Mouse (Mus musculus): Measurements from ENCODE around the gene Dysf. TPM values are rescaled to one million over a fixed set of nuclear protein-coding genes. Genes with fewer than 3 reads are reported as not detected.

Gene Dysf
- polyA plus RNA-seq, 1 experiment from 2014 or later, result 9.6 TPM

GRCm38 (mm10) chr6:84051032-84051431, 42.6 kb downstream of the Dysf start:
- no peaks in the 10 kb centered on the region for H3K9me3 ChIP-seq (replicated peaks)
- H3K4me1 ChIP-seq, result no peaks in the 10 kb centered on the region
- whole genome bisulfite sequencing, result 39% methylated on average over 6 of the region's 6 CpGs
- no peaks in the 10 kb centered on the region for H3K36me3 ChIP-seq
- no peak for ATAC-seq (ENCODE audit: insufficient number of reproducible peaks, low FRiP score, low TSS enrichment, low read depth)
- H3K4me3 ChIP-seq (replicated peaks), result no peak overlapping the region
- no peak overlapping the region for H3K4me2 ChIP-seq (replicated peaks)
- H3K27me3 ChIP-seq, result no peaks in the 10 kb centered on the region
- no peak overlapping the region for H3K9ac ChIP-seq
- no peak overlapping the region for H3K27ac ChIP-seq (replicated peaks)

GRCm38 (mm10) chr6:84053874-84054530, 45.6 kb downstream of the Dysf start:
- no peaks in the 10 kb centered on the region for H3K27me3 ChIP-seq
- no peaks in the 10 kb centered on the region for H3K9me3 ChIP-seq (replicated peaks)
- ATAC-seq (ENCODE audit: insufficient number of reproducible peaks, low FRiP score, low TSS enrichment, low read depth), result no peak
- WGBS, result 78% methylated on average over 9 of the region's 9 CpGs
- peaks cover 3% of the 10 kb centered on the region; the same call in 1 of the 2 replicates for H3K4me1 ChIP-seq
- H3K36me3 ChIP-seq, result no peaks in the 10 kb centered on the region
- H3K27ac ChIP-seq (replicated peaks), result no peak overlapping the region
- H3K9ac ChIP-seq, result no peak overlapping the region
- no peak overlapping the region for H3K4me3 ChIP-seq (replicated peaks)
- no peak overlapping the region for H3K4me2 ChIP-seq (replicated peaks)

- Histone ChIP-seq H3K36me3 (no peaks in the 10 kb centered on the region), H3K27me3 (no peaks in the 10 kb centered on the region), H3K4me3 (replicated peaks) (no peak overlapping the region), H3K27ac (replicated peaks) (no peak overlapping the region), H3K9ac (no peak overlapping the region), H3K4me1 (peaks cover 3% of the 10 kb centered on the region; the same call in 1 of the 2 replicates), H3K9me3 (replicated peaks) (no peaks in the 10 kb centered on the region), H3K4me2 (replicated peaks) (no peak overlapping the region)
- WGBS, result 60% methylated on average over 1 of the region's 1 CpGs
- ATAC-seq (ENCODE audit: insufficient number of reproducible peaks, low FRiP score, low TSS enrichment, low read depth), result no peak
Measured at GRCm38 (mm10) chr6:84055619-84056018, 47.2 kb downstream of the Dysf start.

- no peak for ATAC-seq (ENCODE audit: insufficient number of reproducible peaks, low FRiP score, low TSS enrichment, low read depth)
- Histone ChIP-seq H3K9ac (no peak overlapping the region), H3K36me3 (no peaks in the 10 kb centered on the region), H3K27me3 (no peaks in the 10 kb centered on the region), H3K4me3 (replicated peaks) (no peak overlapping the region), H3K4me1 (peaks cover 3% of the 10 kb centered on the region; the same call in 1 of the 2 replicates), H3K4me2 (replicated peaks) (no peak overlapping the region), H3K27ac (replicated peaks) (no peak overlapping the region), H3K9me3 (replicated peaks) (no peaks in the 10 kb centered on the region)
- WGBS, result 81% methylated on average over 8 of the region's 8 CpGs
Measured at GRCm38 (mm10) chr6:84057216-84057615, 48.8 kb downstream of the Dysf start.

- no peak overlapping the region for H3K9ac ChIP-seq
- WGBS, result 56% methylated on average over 5 of the region's 5 CpGs
- no peak overlapping the region for H3K27ac ChIP-seq (replicated peaks)
- peaks cover 3% of the 10 kb centered on the region; the same call in 1 of the 2 replicates for H3K4me1 ChIP-seq
- no peaks in the 10 kb centered on the region for H3K27me3 ChIP-seq
- H3K4me3 ChIP-seq (replicated peaks), result no peak overlapping the region
- no peaks in the 10 kb centered on the region for H3K36me3 ChIP-seq
- ATAC-seq (ENCODE audit: insufficient number of reproducible peaks, low FRiP score, low TSS enrichment, low read depth), result no peak
- H3K9me3 ChIP-seq (replicated peaks), result no peaks in the 10 kb centered on the region
- no peak overlapping the region for H3K4me2 ChIP-seq (replicated peaks)
Measured at GRCm38 (mm10) chr6:84058671-84059141, 50.3 kb downstream of the Dysf start.

GRCm38 (mm10) chr6:84059771-84060414, 51.5 kb downstream of the Dysf start:
- no peaks in the 10 kb centered on the region for H3K27me3 ChIP-seq
- no peak overlapping the region for H3K4me2 ChIP-seq (replicated peaks)
- no peak overlapping the region; the same call in 1 of the 2 replicates for H3K27ac ChIP-seq (replicated peaks)
- no peak for ATAC-seq (ENCODE audit: insufficient number of reproducible peaks, low FRiP score, low TSS enrichment, low read depth)
- H3K4me1 ChIP-seq, result peaks cover 3% of the 10 kb centered on the region; the same call in 1 of the 2 replicates
- no peaks in the 10 kb centered on the region for H3K9me3 ChIP-seq (replicated peaks)
- H3K4me3 ChIP-seq (replicated peaks), result no peak overlapping the region
- 49% methylated on average over 4 of the region's 4 CpGs for WGBS
- H3K9ac ChIP-seq, result no peak overlapping the region
- no peaks in the 10 kb centered on the region for H3K36me3 ChIP-seq

GRCm38 (mm10) chr6:84061328-84061727, 52.9 kb downstream of the Dysf start:
- no peak for ATAC-seq (ENCODE audit: insufficient number of reproducible peaks, low FRiP score, low TSS enrichment, low read depth)
- 6% methylated on average over 5 of the region's 5 CpGs for WGBS
- H3K36me3 ChIP-seq, result no peaks in the 10 kb centered on the region
- no peak overlapping the region for H3K9ac ChIP-seq
- peaks cover 3% of the 10 kb centered on the region; the same call in 1 of the 2 replicates for H3K4me1 ChIP-seq
- no peaks in the 10 kb centered on the region for H3K9me3 ChIP-seq (replicated peaks)
- no peak overlapping the region for H3K4me2 ChIP-seq (replicated peaks)
- no peak overlapping the region for H3K27ac ChIP-seq (replicated peaks)
- H3K27me3 ChIP-seq, result no peaks in the 10 kb centered on the region
- H3K4me3 ChIP-seq (replicated peaks), result no peak overlapping the region

GRCm38 (mm10) chr6:84062541-84062940, 54.2 kb downstream of the Dysf start:
- Histone ChIP-seq H3K27me3 (no peaks in the 10 kb centered on the region), H3K9ac (no peak overlapping the region), H3K27ac (replicated peaks) (no peak overlapping the region), H3K36me3 (no peaks in the 10 kb centered on the region), H3K4me2 (replicated peaks) (no peak overlapping the region), H3K4me1 (peaks cover 3% of the 10 kb centered on the region; the same call in 1 of the 2 replicates), H3K4me3 (replicated peaks) (no peak overlapping the region), H3K9me3 (replicated peaks) (no peaks in the 10 kb centered on the region)
- no peak for ATAC-seq (ENCODE audit: insufficient number of reproducible peaks, low FRiP score, low TSS enrichment, low read depth)
- WGBS, result 62% methylated on average over 5 of the region's 5 CpGs

- Histone ChIP-seq H3K9ac (no peak overlapping the region), H3K36me3 (no peaks in the 10 kb centered on the region), H3K4me2 (replicated peaks) (no peak overlapping the region), H3K9me3 (replicated peaks) (no peaks in the 10 kb centered on the region), H3K27me3 (no peaks in the 10 kb centered on the region), H3K27ac (replicated peaks) (no peak overlapping the region), H3K4me1 (no peaks in the 10 kb centered on the region), H3K4me3 (replicated peaks) (no peak overlapping the region)
- WGBS, result 83% methylated on average over 5 of the region's 5 CpGs
- ATAC-seq (ENCODE audit: insufficient number of reproducible peaks, low FRiP score, low TSS enrichment, low read depth), result no peak
Measured at GRCm38 (mm10) chr6:84068236-84068635, 59.8 kb downstream of the Dysf start.

- Histone ChIP-seq H3K9me3 (replicated peaks) (no peaks in the 10 kb centered on the region), H3K27ac (replicated peaks) (no peak overlapping the region), H3K27me3 (no peaks in the 10 kb centered on the region), H3K4me3 (replicated peaks) (no peak overlapping the region), H3K9ac (no peak overlapping the region), H3K4me2 (replicated peaks) (no peak overlapping the region), H3K36me3 (no peaks in the 10 kb centered on the region), H3K4me1 (no peaks in the 10 kb centered on the region)
- no peak for ATAC-seq (ENCODE audit: insufficient number of reproducible peaks, low FRiP score, low TSS enrichment, low read depth)
- 76% methylated on average over 6 of the region's 6 CpGs for WGBS
Measured at GRCm38 (mm10) chr6:84070251-84070650, 61.9 kb downstream of the Dysf start.

- WGBS, result 55% methylated on average over 9 of the region's 9 CpGs
- no peak overlapping the region for H3K9ac ChIP-seq
- H3K4me2 ChIP-seq (replicated peaks), result no peak overlapping the region
- no peak for ATAC-seq (ENCODE audit: insufficient number of reproducible peaks, low FRiP score, low TSS enrichment, low read depth)
- no peak overlapping the region for H3K27ac ChIP-seq (replicated peaks)
- no peaks in the 10 kb centered on the region for H3K9me3 ChIP-seq (replicated peaks)
- no peak overlapping the region for H3K4me3 ChIP-seq (replicated peaks)
- H3K36me3 ChIP-seq, result no peaks in the 10 kb centered on the region
- no peaks in the 10 kb centered on the region for H3K27me3 ChIP-seq
- H3K4me1 ChIP-seq, result no peaks in the 10 kb centered on the region
Measured at GRCm38 (mm10) chr6:84072574-84072973, 64.2 kb downstream of the Dysf start.

All from embryonic facial prominence, embryonic 15.5 days (tissue).